Mouse (Mus musculus): ENCODE results near the gene Foxm1.
A peak's percentile ranks its signal among the peaks of the same experiment; 100 is the strongest.

The Foxm1 gene

DNA sequence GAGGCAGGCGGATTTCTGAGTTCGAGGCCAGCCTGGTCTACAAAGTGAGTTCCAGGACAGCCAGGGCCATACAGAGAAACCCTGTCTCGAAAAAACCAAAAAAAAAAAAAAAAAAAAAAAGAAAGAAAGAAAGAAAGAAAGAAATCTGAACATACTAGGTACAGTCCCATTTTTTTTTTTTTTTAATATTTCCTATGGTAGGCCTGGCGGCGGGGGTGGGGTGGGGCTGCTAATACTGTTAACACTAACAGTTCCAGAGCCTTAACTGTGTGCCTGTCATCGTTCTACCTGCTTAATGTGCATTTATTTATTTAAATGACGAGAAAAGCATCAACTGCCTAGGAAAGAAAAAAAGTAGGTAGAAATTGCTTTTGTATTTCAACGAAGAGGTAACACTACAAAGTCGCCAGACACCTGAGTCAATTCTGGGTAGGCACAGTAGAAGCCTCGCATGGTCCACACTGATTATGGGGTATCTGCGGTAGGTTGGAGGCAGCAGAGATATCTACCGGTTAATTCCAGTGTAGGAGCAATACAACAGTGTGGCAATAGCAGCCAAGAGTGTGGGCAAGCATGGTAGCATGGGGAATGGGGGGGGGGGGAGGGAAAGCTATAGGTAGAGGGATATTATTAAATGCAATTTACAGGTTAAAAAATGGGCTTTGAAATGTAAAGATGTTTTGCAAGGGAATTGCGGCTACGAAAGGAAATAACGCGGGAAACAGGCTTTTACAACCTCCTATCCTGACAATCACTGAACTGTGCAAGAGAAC is 60.9 kb downstream of the Foxm1 start:
- no peak for DNase-seq (ENCODE audit: low read depth in 1 of 2, low spot score in 2 of 2)

DNA sequence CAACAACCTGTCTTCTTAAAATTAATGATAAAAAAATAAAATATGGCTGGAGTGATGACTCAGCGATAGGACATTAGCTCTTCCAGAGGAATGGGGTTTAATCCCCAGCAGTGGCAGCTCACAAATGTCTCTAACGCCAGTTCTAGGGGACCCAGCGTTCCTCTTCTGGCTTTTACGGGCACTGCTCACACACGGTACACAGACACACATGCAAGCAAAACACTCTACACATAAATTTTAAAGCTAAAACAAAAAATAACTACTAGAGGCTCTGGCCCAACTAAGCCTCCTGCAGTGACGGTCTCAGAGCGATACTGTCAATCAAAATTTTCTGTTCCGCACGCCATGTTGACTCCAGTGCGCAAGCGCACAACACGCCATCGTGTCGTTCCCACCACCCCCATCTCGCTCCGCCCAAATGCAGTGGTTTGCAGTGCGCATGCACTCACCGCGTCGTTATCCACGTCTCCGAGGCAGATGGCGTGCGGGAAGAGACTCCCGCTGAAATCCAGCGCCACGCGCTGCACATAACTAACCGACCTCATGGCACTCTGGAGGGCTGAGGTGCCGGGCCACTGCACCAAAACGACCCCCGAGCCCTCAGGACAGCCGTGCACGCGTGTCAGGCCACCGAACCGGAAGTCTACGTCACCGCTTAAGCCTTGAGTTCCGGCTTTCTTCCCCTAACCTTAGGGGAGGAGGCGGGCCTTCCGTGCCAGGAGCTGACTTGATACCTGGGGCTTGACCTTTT is 61.7 kb downstream of the Foxm1 start, which contains the start of gene Itfg2:
Gene Itfg2 (minus strand): TSS at position 663 of the 751 bp plus-strand sequence.
- DNase-seq (ENCODE audit: low read depth in 1 of 2, low spot score in 2 of 2): peak; percentile 84 to 94

DNA sequence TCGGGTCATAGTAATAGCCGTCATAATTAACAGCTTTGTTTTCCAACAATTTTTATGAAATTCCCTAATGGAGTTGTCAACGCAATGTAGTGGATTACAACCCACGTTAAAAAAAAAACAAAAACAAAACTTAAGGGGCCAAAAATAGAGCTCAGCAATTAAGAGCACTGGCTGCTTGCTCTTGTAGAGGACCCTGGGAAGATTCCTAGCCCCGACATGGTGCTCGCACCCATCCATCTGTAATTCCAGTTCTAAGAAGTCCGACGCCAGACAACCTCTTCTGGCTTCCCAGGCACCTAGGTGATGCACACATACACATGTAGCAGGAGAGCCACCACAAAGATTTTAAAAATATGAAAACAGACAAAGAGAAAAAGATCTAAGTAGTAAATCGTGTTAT is 62.3 kb downstream of the Foxm1 start:
- DNase-seq (ENCODE audit: low read depth in 1 of 2, low spot score in 2 of 2): no peak
